Mouse (Mus musculus) thymus, postnatal 25 days (tissue): ENCODE measurements around the gene Nudcd2.

ENCODE experiments used
- DNase-seq: peaks from one replicate; pipeline ENCODE4 v3.0.0; 2022

The Nudcd2 gene

DNA sequence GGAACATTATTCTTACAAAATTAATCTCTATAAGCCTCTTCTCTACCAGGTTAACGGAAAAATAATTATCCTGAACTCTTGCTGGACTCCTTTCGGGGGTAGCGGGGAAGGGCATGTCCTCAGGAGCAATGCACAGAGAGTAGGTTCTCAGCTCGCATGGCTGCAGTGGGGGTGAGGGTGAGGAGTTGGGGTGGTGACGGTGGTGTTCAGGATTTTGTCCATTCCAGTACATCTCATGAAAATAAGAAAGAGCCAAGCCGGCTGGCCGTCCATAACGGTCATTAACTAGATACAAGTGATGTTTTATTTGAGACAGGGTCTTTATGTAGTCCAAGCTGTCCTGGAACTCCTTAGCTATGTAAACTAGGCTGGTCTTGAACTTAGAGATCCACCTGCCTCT lies 22.5 kb downstream of the Nudcd2 start:
- no peak for DNase-seq

DNA sequence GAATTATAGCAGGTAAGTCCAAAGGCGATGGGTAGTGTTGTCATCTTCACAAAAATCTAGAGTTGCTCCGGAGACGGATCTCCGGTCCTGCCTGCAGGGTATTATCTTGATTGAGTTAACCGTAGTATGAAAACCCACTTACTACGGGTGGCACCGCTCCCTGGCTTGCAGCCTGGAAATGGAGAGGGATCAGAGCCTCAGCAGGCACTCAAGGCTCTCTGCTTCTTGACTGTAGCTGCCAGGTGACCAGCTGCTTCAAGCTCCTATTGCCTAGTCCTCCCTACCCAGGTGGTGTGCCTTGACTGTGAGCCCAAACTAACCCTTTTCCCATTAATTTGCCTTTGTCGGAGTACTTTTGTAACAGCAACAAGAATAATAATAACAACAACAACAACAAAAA lies 26.4 kb downstream of the Nudcd2 start:
- no peak for DNase-seq

DNA sequence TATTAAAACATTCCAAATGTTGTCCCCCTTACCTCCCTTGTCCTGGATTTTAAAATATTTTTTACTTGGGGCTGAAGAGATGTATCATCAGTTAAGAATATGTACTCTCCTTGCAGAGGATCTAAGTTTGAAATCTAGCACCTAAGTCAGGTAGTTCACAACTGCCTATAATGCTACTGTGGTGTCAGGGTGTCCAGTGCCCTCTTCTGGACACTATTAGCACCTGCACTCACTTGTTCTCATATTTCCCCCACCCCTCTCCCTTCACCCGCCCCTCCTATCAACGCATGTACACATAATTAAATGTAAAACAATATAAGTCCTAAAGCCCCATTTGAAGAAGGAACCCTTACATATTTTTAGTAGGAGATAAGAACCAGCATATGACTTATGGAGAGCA lies 29.9 kb downstream of the Nudcd2 start:
- DNase-seq, result peak; percentile 11

DNA sequence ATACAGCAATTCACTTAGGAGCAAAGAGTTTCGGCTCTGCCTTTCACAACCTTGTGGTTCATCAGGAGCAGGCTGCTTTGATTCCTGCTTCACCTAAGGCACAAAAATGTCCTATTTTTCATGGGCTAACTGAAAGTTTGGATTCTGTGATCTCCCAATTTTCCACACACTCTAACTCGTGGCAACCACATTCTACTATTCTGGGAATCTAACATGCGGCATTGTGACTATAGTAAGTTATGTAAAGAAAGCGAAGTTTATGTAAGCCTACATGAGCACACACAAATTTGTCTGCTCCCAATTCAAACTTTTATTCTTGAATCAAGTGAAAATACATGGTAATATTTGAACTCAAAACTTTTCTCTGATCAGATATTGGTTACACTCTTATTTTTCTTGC lies 31.2 kb downstream of the Nudcd2 start:
- no peak for DNase-seq

DNA sequence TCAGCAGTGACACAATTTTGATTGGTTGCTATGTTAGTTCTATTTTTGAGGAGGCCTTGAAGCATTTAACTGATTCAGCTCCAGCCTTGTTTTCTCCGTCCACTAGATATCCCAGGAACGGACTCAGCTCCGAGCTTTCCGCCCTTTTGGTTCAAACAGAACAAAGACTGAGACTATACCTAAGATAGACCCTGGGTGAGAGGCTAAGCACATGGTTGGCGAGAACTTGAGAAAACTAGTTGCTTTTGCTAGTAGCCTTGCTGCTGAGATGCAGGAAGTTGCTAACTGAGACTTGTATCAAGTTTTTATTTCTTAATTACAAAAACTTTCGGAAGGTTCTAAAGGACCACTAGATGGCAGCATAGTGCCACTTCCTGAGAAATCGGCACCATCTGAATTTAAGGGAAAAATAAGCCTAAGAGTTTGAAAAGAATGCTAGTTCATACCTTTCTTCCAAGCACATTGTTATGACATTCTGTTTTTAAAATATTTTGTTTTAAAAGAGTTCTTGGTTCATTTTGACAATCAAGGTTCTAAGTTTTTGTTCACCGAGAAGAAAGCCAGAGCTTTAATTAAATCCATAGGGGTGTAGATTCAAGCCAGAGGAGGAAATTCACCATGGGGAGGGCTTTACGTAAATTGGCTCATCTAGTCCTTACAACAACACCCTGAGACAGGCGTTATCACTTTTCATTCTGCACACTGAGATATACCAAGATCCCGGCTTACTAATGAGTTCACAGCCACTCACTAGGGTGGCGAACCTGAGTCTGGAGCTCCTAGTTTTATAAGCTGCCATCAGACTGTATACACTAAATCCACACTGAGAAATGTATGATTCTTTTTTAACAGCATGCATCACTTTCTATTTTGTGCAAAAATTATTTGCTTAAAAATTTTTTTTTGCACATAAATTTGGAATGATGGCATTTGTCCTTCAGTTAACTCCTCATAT lies 42.1 kb downstream of the Nudcd2 start:
- DNase-seq, result no peak

DNA sequence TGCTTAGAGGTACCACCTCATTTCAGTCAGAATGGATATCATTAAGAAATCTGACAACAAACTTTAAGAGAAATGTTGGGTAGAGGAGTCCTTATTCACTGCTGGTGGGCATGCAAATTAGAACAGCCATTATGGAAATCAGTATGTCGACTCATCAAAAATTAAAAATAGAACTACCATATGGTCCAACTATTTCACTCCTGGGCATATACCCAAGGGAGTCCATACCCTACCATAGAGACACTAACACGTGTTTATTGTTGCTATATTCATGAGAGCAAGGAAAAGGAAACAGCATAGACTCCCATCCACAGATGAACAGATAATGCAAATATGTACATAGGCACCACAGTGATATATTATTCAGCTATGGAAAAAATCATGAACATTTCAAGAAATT lies 48.4 kb downstream of the Nudcd2 start:
- DNase-seq, result no peak

DNA sequence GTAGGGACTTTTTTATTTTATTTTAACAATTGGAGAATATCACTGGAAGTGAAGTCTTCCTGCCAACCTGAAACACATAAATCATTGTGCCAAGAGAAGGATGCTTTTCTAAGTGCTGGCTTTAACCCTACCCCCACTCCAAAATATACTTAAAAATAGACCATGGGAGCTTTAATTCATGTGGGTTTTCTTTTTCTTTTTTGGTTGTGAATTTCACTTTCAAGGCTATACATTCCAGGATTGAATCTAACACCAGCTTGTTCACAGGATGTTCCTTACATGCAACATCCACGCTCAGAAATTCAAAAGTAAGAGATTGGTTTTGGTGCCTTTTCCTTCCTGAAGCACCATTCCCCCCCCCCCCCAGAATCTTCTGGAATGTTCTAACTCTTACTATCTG lies 49.9 kb downstream of the Nudcd2 start:
- no peak for DNase-seq

DNA sequence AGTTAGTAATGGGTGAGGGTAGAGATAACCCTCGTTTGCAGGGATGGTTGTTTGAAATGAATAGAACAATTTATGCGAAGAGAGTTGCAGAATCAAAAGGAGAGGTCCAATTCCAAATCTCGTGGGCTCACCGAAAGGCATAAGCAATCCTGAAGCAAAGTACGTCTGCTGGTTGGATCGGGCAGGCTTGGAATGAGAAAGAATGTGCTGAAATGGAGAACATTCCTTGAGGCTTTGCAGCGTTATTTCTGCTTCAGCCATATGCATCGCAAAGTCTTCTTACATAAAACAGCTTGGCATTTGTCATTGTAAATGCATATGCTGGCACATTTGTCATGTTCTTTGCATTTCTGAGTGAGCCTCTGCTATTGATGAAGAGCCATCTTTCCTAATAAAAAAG lies 50.9 kb downstream of the Nudcd2 start:
- DNase-seq, result no peak

DNA sequence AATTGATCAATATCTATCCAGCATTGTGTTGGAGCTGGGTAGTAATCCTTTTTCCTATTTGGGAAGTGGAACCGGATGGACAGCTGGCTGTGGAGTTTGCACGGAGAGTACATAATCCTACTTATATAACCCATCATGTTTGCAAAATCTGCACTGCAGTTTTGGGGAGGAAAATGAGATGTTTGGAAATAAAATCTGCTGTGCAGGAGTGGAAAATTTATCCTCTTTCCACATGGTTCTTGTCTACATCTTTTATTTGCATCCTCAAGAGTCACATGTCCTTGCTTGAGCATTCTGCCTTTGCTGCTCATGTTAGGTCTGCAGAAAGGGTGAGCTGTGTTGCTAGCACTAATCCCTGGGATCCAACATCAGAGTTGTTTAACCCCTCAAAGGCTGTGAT lies 53.4 kb downstream of the Nudcd2 start:
- DNase-seq, result no peak
